10 mouse cellular contexts compared by ENCODE assay signal in the genomic region with DNA sequence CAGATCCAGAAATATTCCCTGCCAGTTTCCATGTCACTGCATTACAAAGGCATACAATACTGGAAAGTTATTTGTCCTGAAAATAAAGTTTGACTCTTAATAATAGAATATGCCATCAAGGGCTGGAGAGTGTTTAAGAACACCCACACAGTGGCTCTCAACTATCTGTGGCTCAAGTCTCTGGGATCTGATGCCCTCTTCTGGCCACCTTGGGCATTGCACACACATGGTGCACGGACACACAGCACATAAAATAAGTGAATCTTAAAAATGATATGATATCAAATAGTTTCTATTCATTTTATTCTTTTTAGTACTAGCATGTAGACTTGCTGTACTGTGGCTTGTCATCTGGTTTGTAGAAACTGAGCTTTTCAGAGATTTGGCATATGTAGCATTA.
A peak's percentile ranks its signal among the peaks of the same experiment; 100 is the strongest.
DNase-seq lines count a peak whose midpoint lies in the region; ATAC-seq and TF ChIP-seq lines count a peak whose summit lies in the region.
"Had no signal": no experiment of that assay in that cellular context is flagged by ENCODE, and none has a peak within 500 bp of the region (broad histone marks: within the 10 kb centered on the region; RNA-seq: fewer than 3 reads in every experiment).

No protein-coding gene starts in this region.

- no peak overlapping the region for H3K27ac ChIP-seq in small intestine, adult 2 months (ENCODE audit: insufficient read depth, low read depth, low read length)
- no peak overlapping the region for H3K27ac ChIP-seq in forebrain, embryonic 16.5 days (ENCODE audit: low read length)
- H3K27ac ChIP-seq: embryonic facial prominence, embryonic 12.5 days; limb, embryonic 12.5 days had no signal

- no peak for TF ChIP-seq POLR2A in small intestine, adult 2 months (IDR thresholded peaks at IDR 0.05; ENCODE audit: low read depth, low read length)

- peak; percentile 15 to 52 for DNase-seq in heart, postnatal 14 days
- no peak for DNase-seq in heart, adult 8-10 months (ENCODE audit: low spot score)
- DNase-seq in 416B (ENCODE audit: low read depth) (peak; percentile 20), MEL-GATA-1-ER (ENCODE audit: extremely low read depth, low read depth) (peak; percentile 33)
- peak; percentile 38 for DNase-seq in induced T-regulatory cell, adult 2 months (ENCODE audit: low read depth)
- no peak for DNase-seq in urinary bladder, postnatal 14 days (ENCODE audit: low spot score)

- no peaks in the 10 kb centered on the region for H3K36me3 ChIP-seq in small intestine, adult 2 months (ENCODE audit: control insufficient read depth, insufficient read depth, low read length)
- H3K36me3 ChIP-seq in forebrain, embryonic 16.5 days (ENCODE audit: control insufficient read depth, insufficient read depth): no peaks in the 10 kb centered on the region
- H3K36me3 ChIP-seq: embryonic facial prominence, embryonic 12.5 days; limb, embryonic 12.5 days had no signal

- WGBS in small intestine, adult 2 months: 73% methylated on average over 1 of the region's 1 CpGs
- WGBS in forebrain, embryonic 16.5 days: 85% methylated on average over 1 of the region's 1 CpGs

- intact Hi-C loops in heart, postnatal 14 days (cut with DNase I): loop anchor here (10.0 kb wide), 1 partner anchor 151 kb away; no protein-coding TSS in a partner anchor

- H3K4me3 ChIP-seq in small intestine, adult 2 months (ENCODE audit: low read depth, low read length): no peak overlapping the region
- H3K4me3 ChIP-seq in forebrain, embryonic 16.5 days (replicated peaks; ENCODE audit: low read length): no peak overlapping the region
- H3K4me3 ChIP-seq: embryonic facial prominence, embryonic 12.5 days; limb, embryonic 12.5 days had no signal

- H3K27me3 ChIP-seq in small intestine, adult 2 months (ENCODE audit: control insufficient read depth, insufficient read depth, low read length): no peaks in the 10 kb centered on the region
- no peaks in the 10 kb centered on the region for H3K27me3 ChIP-seq in forebrain, embryonic 16.5 days (replicated peaks; ENCODE audit: control insufficient read depth, insufficient read depth, low read length)
- H3K27me3 ChIP-seq: embryonic facial prominence, embryonic 12.5 days; limb, embryonic 12.5 days had no signal

- H3K4me2 ChIP-seq in forebrain, embryonic 16.5 days (ENCODE audit: low read length): no peak overlapping the region
- H3K4me2 ChIP-seq: embryonic facial prominence, embryonic 12.5 days; limb, embryonic 12.5 days had no signal

- no peak for ATAC-seq in forebrain, embryonic 16.5 days

- peak; percentile 40; the same call in 1 of the 2 replicates for TF ChIP-seq CTCF in small intestine, adult 2 months (IDR thresholded peaks at IDR 0.05; ENCODE audit: extremely low read depth, insufficient read length, insufficient replicate concordance, low read depth, low read length)

- no peaks in the 10 kb centered on the region for H3K4me1 ChIP-seq in small intestine, adult 2 months (ENCODE audit: control insufficient read depth, insufficient read depth, insufficient read length, low read length)
- H3K4me1 ChIP-seq in forebrain, embryonic 16.5 days (replicated peaks; ENCODE audit: control insufficient read depth, insufficient read depth, low read length): peaks cover 3% of the 10 kb centered on the region; the same call in 1 of the 2 replicates
- H3K4me1 ChIP-seq: embryonic facial prominence, embryonic 12.5 days; limb, embryonic 12.5 days had no signal

- no peaks in the 10 kb centered on the region for H3K9me3 ChIP-seq in forebrain, embryonic 16.5 days (ENCODE audit: control insufficient read depth, low read length)
- H3K9me3 ChIP-seq: embryonic facial prominence, embryonic 12.5 days; limb, embryonic 12.5 days had no signal

- H3K9ac ChIP-seq in forebrain, embryonic 16.5 days (replicated peaks; ENCODE audit: low read depth, low read length): no peak overlapping the region
- H3K9ac ChIP-seq: embryonic facial prominence, embryonic 12.5 days; limb, embryonic 12.5 days had no signal

Comparison
In these comparisons a context has a peak if more than half of its experiments do, and no peak if none do; other contexts are left out.
1. DNase-seq: peak in heart, postnatal 14 days (2 of 2), 416B (single experiment), MEL-GATA-1-ER (single experiment) and induced T-regulatory cell, adult 2 months (single experiment); none in heart, adult 8-10 months (single experiment) and urinary bladder, postnatal 14 days (single experiment).